ENCODE assay signal across 19 mouse cellular contexts in the genomic region with DNA sequence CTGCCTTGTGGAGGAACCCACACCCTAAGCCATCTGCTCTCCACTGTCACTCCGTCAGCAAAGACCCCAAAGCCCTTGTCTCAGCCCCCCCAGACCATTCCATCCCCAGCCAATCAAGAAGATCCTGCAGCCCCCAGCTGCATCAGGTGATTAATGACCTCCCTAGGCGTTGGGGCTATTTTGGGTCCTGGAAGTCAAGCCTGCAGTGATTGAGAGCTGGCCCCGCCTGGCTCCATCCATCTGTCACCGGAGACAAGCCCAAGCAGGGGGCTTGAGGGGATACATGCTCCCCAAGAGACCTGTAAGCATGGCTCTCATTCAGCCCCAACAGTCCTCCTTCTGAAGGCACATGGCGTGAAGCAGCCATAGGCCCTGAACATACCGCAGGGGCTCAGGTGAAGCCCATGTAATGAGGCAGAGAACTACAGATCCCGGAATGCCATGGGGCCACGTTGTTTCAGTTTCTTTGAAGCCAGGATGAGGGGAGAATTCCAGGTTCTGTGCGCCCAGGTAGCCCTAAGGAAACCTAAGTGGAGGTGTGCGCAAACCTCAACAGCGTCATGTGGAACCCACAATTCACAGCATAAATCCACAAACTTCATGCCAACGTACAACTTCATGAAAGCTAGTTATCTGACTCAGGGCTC. TPM values are rescaled to one million over a fixed set of nuclear protein-coding genes. Genes with fewer than 3 reads are reported as not detected.
DNase-seq lines count a peak whose midpoint lies in the region; ATAC-seq and TF ChIP-seq lines count a peak whose summit lies in the region.
"Had no signal": no experiment of that assay in that cellular context is flagged by ENCODE, and none has a peak within 500 bp of the region (broad histone marks: within the 10 kb centered on the region; RNA-seq: fewer than 3 reads in every experiment).

No protein-coding gene starts in this region.

- H3K9ac ChIP-seq in hindbrain, embryonic 12.5 days: 0 out of 2 replicates have a peak overlapping the region, but pooled peaks have one; percentile 13
- no peak overlapping the region for H3K9ac ChIP-seq in neural tube, embryonic 15.5 days (replicated peaks)

- H3K27ac ChIP-seq in hindbrain, embryonic 12.5 days: no peak overlapping the region
- H3K27ac ChIP-seq in hindbrain, embryonic 10.5 days: no peak overlapping the region
- no peak overlapping the region for H3K27ac ChIP-seq in testis, adult 2 months (ENCODE audit: control insufficient read depth, insufficient read depth, low read depth, low read length)
- H3K27ac ChIP-seq in neural tube, embryonic 15.5 days (replicated peaks): no peak overlapping the region
- H3K27ac ChIP-seq: embryonic facial prominence, embryonic 10.5 days; forebrain, embryonic 13.5 days; heart, embryonic 10.5 days had no signal

- no peaks in the 10 kb centered on the region for H3K9me3 ChIP-seq in hindbrain, embryonic 12.5 days (replicated peaks)
- H3K9me3 ChIP-seq in hindbrain, embryonic 10.5 days: no peaks in the 10 kb centered on the region
- no peaks in the 10 kb centered on the region for H3K9me3 ChIP-seq in neural tube, embryonic 15.5 days (replicated peaks)
- H3K9me3 ChIP-seq: embryonic facial prominence, embryonic 10.5 days; forebrain, embryonic 13.5 days; heart, embryonic 10.5 days had no signal

- H3K4me3 ChIP-seq in hindbrain, embryonic 12.5 days: no peak overlapping the region
- no peak overlapping the region for H3K4me3 ChIP-seq in hindbrain, embryonic 10.5 days
- H3K4me3 ChIP-seq in testis, adult 2 months (ENCODE audit: control insufficient read depth, low read depth, low read length): peak overlapping the region; percentile 65
- H3K4me3 ChIP-seq in neural tube, embryonic 15.5 days (replicated peaks): no peak overlapping the region

- WGBS in hindbrain, embryonic 12.5 days: 60% methylated on average over 12 of the region's 12 CpGs
- 66% methylated on average over 12 of the region's 12 CpGs for WGBS in hindbrain, embryonic 10.5 days
- 45% methylated on average over 12 of the region's 12 CpGs for WGBS in neural tube, embryonic 15.5 days

- ATAC-seq in hindbrain, embryonic 12.5 days (ENCODE audit: low FRiP score): no peak
- ATAC-seq in neural tube, embryonic 15.5 days (ENCODE audit: low FRiP score): no peak

- peak overlapping the region; percentile 59; the same call in 1 of the 2 replicates for H3K4me2 ChIP-seq in hindbrain, embryonic 12.5 days (replicated peaks)
- H3K4me2 ChIP-seq in neural tube, embryonic 15.5 days: 0 out of 2 replicates have a peak overlapping the region, but pooled peaks have one; percentile 70

- no peak for TF ChIP-seq POLR2A in testis, adult 2 months (IDR thresholded peaks at IDR 0.05; ENCODE audit: control insufficient read depth, low read depth, low read length)

- peak; percentile 47 to 58 for DNase-seq in cerebellum, postnatal 10 days
- no peak for DNase-seq in cerebellum, postnatal 4 days (ENCODE audit: low spot score in 2 of 2)
- no peak for DNase-seq in hindbrain, embryonic 10.5 days (ENCODE audit: low spot score)
- DNase-seq in testis, postnatal 10 days (ENCODE audit: low spot score): no peak
- no peak for DNase-seq in embryo, embryonic 10 days (ENCODE audit: low spot score)
- DNase-seq: adrenal gland, adult 2 months; adrenal gland, postnatal 25 days; B cell, adult 2 months; cerebellum, adult 2 months; gastrocnemius, postnatal 36 days; heart, adult 18-20 months; heart, postnatal 10 days; kidney, adult 11 months had no signal

- no peaks in the 10 kb centered on the region for H3K36me3 ChIP-seq in hindbrain, embryonic 12.5 days
- no peaks in the 10 kb centered on the region for H3K36me3 ChIP-seq in hindbrain, embryonic 10.5 days
- no peaks in the 10 kb centered on the region for H3K36me3 ChIP-seq in testis, adult 2 months (ENCODE audit: control insufficient read depth, insufficient read depth, low read length)
- no peaks in the 10 kb centered on the region for H3K36me3 ChIP-seq in neural tube, embryonic 15.5 days
- H3K36me3 ChIP-seq: embryonic facial prominence, embryonic 10.5 days; heart, embryonic 10.5 days had no signal

- no peak for TF ChIP-seq CTCF in testis, adult 2 months (IDR thresholded peaks at IDR 0.05; ENCODE audit: control insufficient read depth, insufficient read depth, insufficient replicate concordance, low read depth, low read length)

- peaks cover 22% of the 10 kb centered on the region for H3K27me3 ChIP-seq in hindbrain, embryonic 12.5 days
- H3K27me3 ChIP-seq in hindbrain, embryonic 10.5 days (ENCODE audit: insufficient read depth, poor library complexity, severe bottlenecking): peaks cover 38% of the 10 kb centered on the region
- H3K27me3 ChIP-seq in testis, adult 2 months (ENCODE audit: control insufficient read depth, insufficient read depth, low read length): no peaks in the 10 kb centered on the region
- no peaks in the 10 kb centered on the region; the same call in 1 of the 2 replicates for H3K27me3 ChIP-seq in neural tube, embryonic 15.5 days (replicated peaks)

- H3K4me1 ChIP-seq in hindbrain, embryonic 12.5 days: peaks cover 37% of the 10 kb centered on the region
- peaks cover 41% of the 10 kb centered on the region for H3K4me1 ChIP-seq in hindbrain, embryonic 10.5 days (replicated peaks)
- peaks cover 2% of the 10 kb centered on the region for H3K4me1 ChIP-seq in testis, adult 2 months (ENCODE audit: control insufficient read depth, insufficient read depth, low read length)
- peaks cover 47% of the 10 kb centered on the region for H3K4me1 ChIP-seq in neural tube, embryonic 15.5 days

RNA-seq across cellular contexts. Expression of a gene that starts 4.7 kb away (rescaled TPM):
- 3.0 and 3.7 TPM in 2 replicates for polyA plus RNA-seq in hindbrain, embryonic 12.5 days (2016; fragmentation: Nextera tagmentation; extraction: Ambion mirVana)
- polyA plus RNA-seq in hindbrain, embryonic 10.5 days (2016; fragmentation: Nextera tagmentation; extraction: Ambion mirVana): 0.71 and 0.77 TPM in 2 replicates
- polyA plus RNA-seq in testis, adult 2 months (2012; rRNA removed): 50.1 and 64.9 TPM in 2 replicates
- 19.1 and 19.4 TPM in 2 replicates for polyA plus RNA-seq in neural tube, embryonic 15.5 days (2015; fragmentation: Nextera tagmentation; extraction: Ambion mirVana)

RNA-seq across cellular contexts. Expression of a gene that starts 27.5 kb away (rescaled TPM):
- 113 and 121 TPM in 2 replicates for polyA plus RNA-seq in hindbrain, embryonic 12.5 days (2016; fragmentation: Nextera tagmentation; extraction: Ambion mirVana)
- polyA plus RNA-seq in hindbrain, embryonic 10.5 days (2016; fragmentation: Nextera tagmentation; extraction: Ambion mirVana): 60.0 and 60.8 TPM in 2 replicates
- polyA plus RNA-seq in testis, adult 2 months (2012; rRNA removed): 52.2 and 56.7 TPM in 2 replicates
- polyA plus RNA-seq in neural tube, embryonic 15.5 days (2015; fragmentation: Nextera tagmentation; extraction: Ambion mirVana): 64.6 and 71.2 TPM in 2 replicates

Comparison
In these comparisons a context has a peak if more than half of its experiments do, and no peak if none do; other contexts are left out.
1. DNase-seq: peak in cerebellum, postnatal 10 days (2 of 2); none in cerebellum, postnatal 4 days (0 of 2), hindbrain, embryonic 10.5 days (single experiment), testis, postnatal 10 days (single experiment) and embryo, embryonic 10 days (single experiment).